Mouse (Mus musculus): Measurements from ENCODE around the gene 4930548H24Rik. TPM values are rescaled to one million over a fixed set of nuclear protein-coding genes. Genes with fewer than 3 reads are reported as not detected.

4930548H24Rik gene
- total RNA-seq, 2 experiments from 2014 or later = 0.10 TPM; not detected in 1

GRCm38 (mm10) chr5:31535228-31535627 lies 49.7 kb downstream of the 4930548H24Rik start:
- DNase-seq (ENCODE audit: low spot score in 2 of 2) = no peak

Other genes starting within 250 kb of the 4930548H24Rik start
- gene Nrbp1, start 244.9 kb upstream of the 4930548H24Rik start, total RNA-seq (2021) = 10 to 100 TPM; 83.8 to 86.3 TPM
- gene Gm9970, start 244.5 kb upstream of the 4930548H24Rik start, total RNA-seq (2021) = not detected
- gene Krtcap3, start 234.0 kb upstream of the 4930548H24Rik start, total RNA-seq (2021) = 1 to 10 TPM; 2.2 to 4.0 TPM
- gene Ift172, start 194.6 kb upstream of the 4930548H24Rik start, total RNA-seq (2021) = 10 to 100 TPM; 79.3 to 86.3 TPM
- gene Fndc4, start 189.7 kb upstream of the 4930548H24Rik start, total RNA-seq (2021) = 100 to 1,000 TPM; 159 to 188 TPM
- gene Gckr, start 188.3 kb upstream of the 4930548H24Rik start, total RNA-seq (2021) = not detected
- gene Zfp512, start 33.3 kb upstream of the 4930548H24Rik start, total RNA-seq (2021) = 10 to 100 TPM; 48.6 to 51.0 TPM
- 10 to 100 TPM; 34.7 to 34.9 TPM for gene Gpn1, start 9.0 kb downstream of the 4930548H24Rik start, total RNA-seq (2021)
- 10 to 100 TPM; 51.3 to 54.7 TPM for gene Slc4a1ap, start 41.3 kb downstream of the 4930548H24Rik start, total RNA-seq (2021)
- 10 to 100 TPM; 17.8 to 19.8 TPM for gene Supt7l, start 42.1 kb downstream of the 4930548H24Rik start, total RNA-seq (2021)
- 10 to 100 TPM; 84.8 to 90.4 TPM for gene Mrpl33, start 111.2 kb downstream of the 4930548H24Rik start, total RNA-seq (2021)
- 1 to 10 TPM; 2.5 to 4.4 TPM for gene Rbks, start 211.9 kb downstream of the 4930548H24Rik start, total RNA-seq (2021)
- gene Babam2, start 211.9 kb downstream of the 4930548H24Rik start, total RNA-seq (2021) = 10 to 100 TPM; 45.3 to 49.2 TPM